Mouse (Mus musculus): Measurements from ENCODE around the gene Tnfsf12. TPM values are rescaled to one million over a fixed set of nuclear protein-coding genes. Genes with fewer than 3 reads are reported as not detected.

The Tnfsf12 gene
- polyA plus RNA-seq, 1 experiment from 2014 or later, result 13.6 TPM

GRCm38 (mm10) chr11:69712954-69713672, 17.5 kb upstream of the Tnfsf12 start:
- Histone ChIP-seq H3K36me3 (ENCODE audit: insufficient read depth, low read length) (no peaks in the 10 kb centered on the region), H3K4me2 (replicated peaks; ENCODE audit: low read depth, low read length) (no peak overlapping the region), H3K9ac (replicated peaks; ENCODE audit: low read depth) (no peak overlapping the region), H3K27me3 (replicated peaks; ENCODE audit: insufficient read depth, low read length) (no peaks in the 10 kb centered on the region), H3K4me1 (ENCODE audit: insufficient read depth, low read depth, low read length) (no peaks in the 10 kb centered on the region), H3K27ac (ENCODE audit: low read length) (no peak overlapping the region), H3K4me3 (ENCODE audit: low read depth, low read length) (no peak overlapping the region), H3K9me3 (ENCODE audit: low read length) (no peaks in the 10 kb centered on the region)
- 75% methylated on average over 20 of the region's 20 CpGs for WGBS
- DNase-seq (ENCODE audit: low spot score) (no peak), ATAC-seq (no peak)
- TF ChIP-seq EP300 (IDR thresholded peaks at IDR 0.05) (no peak), CTCF (IDR thresholded peaks at IDR 0.05) (no peak)

GRCm38 (mm10) chr11:69711082-69711481, 15.4 kb upstream of the Tnfsf12 start:
- DNase-seq (ENCODE audit: low spot score) (no peak), ATAC-seq (no peak)
- WGBS, result 62% methylated on average over 2 of the region's 2 CpGs
- Histone ChIP-seq H3K9ac (replicated peaks; ENCODE audit: low read depth) (no peak overlapping the region), H3K9me3 (ENCODE audit: low read length) (no peaks in the 10 kb centered on the region), H3K27ac (ENCODE audit: low read length) (no peak overlapping the region), H3K4me1 (ENCODE audit: insufficient read depth, low read depth, low read length) (no peaks in the 10 kb centered on the region), H3K4me3 (ENCODE audit: low read depth, low read length) (no peak overlapping the region), H3K27me3 (replicated peaks; ENCODE audit: insufficient read depth, low read length) (no peaks in the 10 kb centered on the region), H3K4me2 (replicated peaks; ENCODE audit: low read depth, low read length) (no peak overlapping the region), H3K36me3 (ENCODE audit: insufficient read depth, low read length) (no peaks in the 10 kb centered on the region)
- no peak for TF ChIP-seq CTCF (IDR thresholded peaks at IDR 0.05)
- TF ChIP-seq EP300 (IDR thresholded peaks at IDR 0.05), result no peak

DNA sequence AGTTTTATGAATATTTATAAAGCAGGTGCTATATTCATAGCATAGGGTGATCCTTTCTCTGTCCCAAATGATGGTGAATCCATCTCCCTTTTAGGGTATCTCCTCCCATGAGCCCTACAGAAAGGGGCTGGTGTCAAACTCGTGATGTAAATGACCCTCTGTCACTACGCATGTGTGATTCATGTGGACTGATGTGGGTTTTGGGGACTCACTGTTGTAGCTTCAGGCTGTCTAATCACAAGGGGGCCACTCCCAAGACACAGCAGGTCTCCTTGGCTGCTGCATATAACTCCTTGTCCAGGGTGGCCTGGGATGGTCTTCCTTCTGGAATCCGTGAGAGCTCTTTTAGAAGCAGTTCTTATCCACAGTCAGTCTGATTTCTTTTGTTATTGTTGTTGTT, 14.8 kb upstream of the Tnfsf12 start:
- no peaks in the 10 kb centered on the region for H3K4me1 ChIP-seq (ENCODE audit: insufficient read depth, low read depth, low read length)
- DNase-seq (ENCODE audit: low spot score) (no peak), ATAC-seq (no peak)
- WGBS, result 75% methylated on average over 3 of the region's 3 CpGs
- H3K9me3 ChIP-seq (ENCODE audit: low read length), result no peaks in the 10 kb centered on the region
- no peaks in the 10 kb centered on the region for H3K36me3 ChIP-seq (ENCODE audit: insufficient read depth, low read length)
- TF ChIP-seq CTCF (IDR thresholded peaks at IDR 0.05) (no peak), EP300 (IDR thresholded peaks at IDR 0.05) (no peak)
- no peak overlapping the region for H3K4me2 ChIP-seq (replicated peaks; ENCODE audit: low read depth, low read length)
- H3K9ac ChIP-seq (replicated peaks; ENCODE audit: low read depth), result no peak overlapping the region
- no peaks in the 10 kb centered on the region for H3K27me3 ChIP-seq (replicated peaks; ENCODE audit: insufficient read depth, low read length)
- H3K4me3 ChIP-seq (ENCODE audit: low read depth, low read length), result no peak overlapping the region
- H3K27ac ChIP-seq (ENCODE audit: low read length), result no peak overlapping the region

DNA sequence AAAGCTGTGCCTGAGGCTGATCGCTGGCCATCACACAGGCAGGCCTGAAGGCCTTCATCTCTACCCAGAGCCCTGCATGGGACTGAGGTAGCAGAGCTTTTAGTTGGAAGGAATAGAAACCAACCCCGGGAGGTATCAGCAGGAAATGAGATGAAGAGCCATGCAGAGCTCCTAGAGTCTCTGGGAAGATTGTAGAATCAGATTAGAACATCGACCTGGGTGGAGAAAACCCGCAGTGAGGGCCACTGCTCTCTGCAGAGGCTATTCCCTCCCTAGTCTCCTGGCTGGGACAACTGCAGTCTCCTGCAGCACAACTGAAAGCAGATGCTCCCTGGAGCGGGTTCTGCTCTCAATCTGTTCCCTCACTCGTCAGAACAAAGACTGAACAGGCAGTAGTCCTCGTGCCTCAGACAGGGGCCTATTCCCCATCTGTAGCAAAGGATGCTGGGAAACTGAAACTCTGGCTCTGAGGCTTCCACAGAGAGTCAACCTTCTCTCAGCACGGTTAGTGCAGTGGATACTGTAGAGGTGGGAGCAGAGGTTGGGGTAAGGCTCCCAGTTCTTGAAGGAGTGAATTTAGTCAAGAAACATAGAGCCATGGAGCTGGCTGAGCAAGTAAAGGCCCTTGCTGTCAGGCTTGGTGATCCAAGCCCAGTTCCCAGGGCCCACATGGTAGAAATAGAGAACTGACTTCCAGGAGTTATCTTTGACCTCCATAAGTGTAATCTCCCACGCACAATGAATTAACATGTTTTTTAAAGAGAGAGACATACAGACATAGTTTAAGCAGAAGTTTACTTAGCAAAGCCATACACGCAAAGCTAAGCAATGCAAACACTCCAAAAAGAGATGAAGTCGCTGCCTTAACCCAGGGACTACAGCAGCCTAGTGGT, 14.2 kb upstream of the Tnfsf12 start:
- TF ChIP-seq EP300 (IDR thresholded peaks at IDR 0.05), result no peak
- no peak for TF ChIP-seq CTCF (IDR thresholded peaks at IDR 0.05)
- no peak for DNase-seq (ENCODE audit: low spot score)
- Histone ChIP-seq H3K4me3 (ENCODE audit: low read depth, low read length) (no peak overlapping the region), H3K27me3 (replicated peaks; ENCODE audit: insufficient read depth, low read length) (no peaks in the 10 kb centered on the region), H3K9ac (replicated peaks; ENCODE audit: low read depth) (no peak overlapping the region), H3K9me3 (ENCODE audit: low read length) (no peaks in the 10 kb centered on the region), H3K4me2 (replicated peaks; ENCODE audit: low read depth, low read length) (no peak overlapping the region), H3K4me1 (ENCODE audit: insufficient read depth, low read depth, low read length) (no peaks in the 10 kb centered on the region), H3K27ac (ENCODE audit: low read length) (no peak overlapping the region), H3K36me3 (ENCODE audit: insufficient read depth, low read length) (no peaks in the 10 kb centered on the region)
- 41% methylated on average over 11 of the region's 11 CpGs for WGBS
- no peak for ATAC-seq

DNA sequence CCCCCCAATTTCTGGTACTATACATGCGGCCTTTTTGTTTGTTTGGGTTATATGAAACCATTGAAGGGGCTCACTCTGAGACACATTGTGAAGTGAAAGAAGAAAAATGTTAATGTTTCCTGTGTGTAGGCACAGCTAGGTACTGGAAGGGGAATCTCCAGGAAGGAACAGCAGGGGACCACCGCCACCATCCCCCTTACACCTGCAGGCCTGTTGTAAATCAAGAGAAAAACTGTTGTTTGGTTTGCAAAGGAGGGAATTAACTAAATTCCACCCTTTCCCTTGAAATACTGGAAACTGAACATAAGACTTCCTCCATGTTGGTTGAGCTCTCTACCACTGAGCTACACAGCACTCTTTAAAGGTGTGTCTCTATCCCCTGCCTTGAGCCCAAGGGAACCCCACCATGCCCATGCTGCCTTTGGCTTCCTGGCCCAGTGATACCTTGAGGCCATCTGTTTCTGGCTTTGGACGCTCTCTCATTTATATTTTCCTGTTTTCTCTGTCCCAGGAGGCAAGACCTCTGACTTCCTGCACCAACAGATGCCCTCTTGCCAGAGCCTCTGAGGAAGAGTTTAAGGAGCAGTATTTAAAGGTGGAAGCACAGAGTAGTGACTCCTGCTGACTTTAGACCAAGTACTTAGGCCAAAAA, 13.1 kb upstream of the Tnfsf12 start:
- Histone ChIP-seq H3K9ac (replicated peaks; ENCODE audit: low read depth) (no peak overlapping the region), H3K36me3 (ENCODE audit: insufficient read depth, low read length) (no peaks in the 10 kb centered on the region), H3K4me2 (replicated peaks; ENCODE audit: low read depth, low read length) (no peak overlapping the region), H3K4me1 (ENCODE audit: insufficient read depth, low read depth, low read length) (no peaks in the 10 kb centered on the region), H3K27me3 (replicated peaks; ENCODE audit: insufficient read depth, low read length) (no peaks in the 10 kb centered on the region), H3K27ac (ENCODE audit: low read length) (no peak overlapping the region), H3K9me3 (ENCODE audit: low read length) (no peaks in the 10 kb centered on the region), H3K4me3 (ENCODE audit: low read depth, low read length) (no peak overlapping the region)
- DNase-seq (ENCODE audit: low spot score) (no peak), ATAC-seq (no peak)
- TF ChIP-seq CTCF (IDR thresholded peaks at IDR 0.05) (no peak), EP300 (IDR thresholded peaks at IDR 0.05) (no peak)
- WGBS, result 76% methylated on average over 3 of the region's 3 CpGs

GRCm38 (mm10) chr11:69707873-69708381, 12.3 kb upstream of the Tnfsf12 start:
- no peaks in the 10 kb centered on the region for H3K9me3 ChIP-seq (ENCODE audit: low read length)
- WGBS, result 83% methylated on average over 4 of the region's 4 CpGs
- no peaks in the 10 kb centered on the region for H3K4me1 ChIP-seq (ENCODE audit: insufficient read depth, low read depth, low read length)
- H3K27ac ChIP-seq (ENCODE audit: low read length), result no peak overlapping the region
- no peak overlapping the region for H3K9ac ChIP-seq (replicated peaks; ENCODE audit: low read depth)
- DNase-seq (ENCODE audit: low spot score) (no peak), ATAC-seq (no peak)
- H3K4me2 ChIP-seq (replicated peaks; ENCODE audit: low read depth, low read length), result no peak overlapping the region
- no peaks in the 10 kb centered on the region for H3K36me3 ChIP-seq (ENCODE audit: insufficient read depth, low read length)
- H3K27me3 ChIP-seq (replicated peaks; ENCODE audit: insufficient read depth, low read length), result no peaks in the 10 kb centered on the region
- TF ChIP-seq EP300 (IDR thresholded peaks at IDR 0.05) (no peak), CTCF (IDR thresholded peaks at IDR 0.05) (no peak)
- H3K4me3 ChIP-seq (ENCODE audit: low read depth, low read length), result no peak overlapping the region
